Mouse (Mus musculus) stomach, postnatal 0 days (tissue): Measurements from ENCODE around the gene Rsbn1l. TPM values are rescaled to one million over a fixed set of nuclear protein-coding genes. Genes with fewer than 3 reads are reported as not detected.
"Not testable (repeated sequence)": the region's sequence is repeated elsewhere in the genome, so short reads cannot be mapped to it uniquely, and the experiment has no call there.

Experiments used
- ATAC-seq: fragments of 200-750 bp; cut with Nextera tagmentation; 2 replicates; pipeline ENCODE4 v1.8.0; 2017; ENCODE audit not compliant: low FRiP score, low TSS enrichment
- DNase-seq: peaks from one replicate; pipeline ENCODE4 v3.0.0-alpha.2; 2016; ENCODE audit warnings: low spot score
- H3K27ac ChIP-seq: fragments of 300-500 bp; sonication (generic); replicated peaks from 2 replicates; pipeline ENCODE4 v1.5.1; 2014; ENCODE audit warnings: mild to moderate bottlenecking, control low read depth
- H3K27me3 ChIP-seq: fragments of 300-500 bp; sonication (generic); 2 replicates; pipeline ENCODE4 v1.6.1; 2014; ENCODE audit warnings: low read length; ENCODE audit not compliant: control insufficient read depth, insufficient read depth
- H3K36me3 ChIP-seq: fragments of 300-500 bp; sonication (generic); 2 replicates; pipeline ENCODE4 v1.6.1; 2014; ENCODE audit warnings: low read length, mixed read lengths; ENCODE audit not compliant: control insufficient read depth, insufficient read depth
- H3K4me1 ChIP-seq: fragments of 300-500 bp; sonication (generic); replicated peaks from 2 replicates; pipeline ENCODE4 v1.6.1; 2014; ENCODE audit warnings: antibody characterized with exemption; ENCODE audit not compliant: control insufficient read depth, insufficient read depth
- H3K4me2 ChIP-seq: fragments of 300-500 bp; sonication (generic); replicated peaks from 2 replicates; pipeline ENCODE4 v1.6.1; 2014; ENCODE audit warnings: low read depth, mild to moderate bottlenecking, control low read depth, moderate library complexity
- H3K4me3 ChIP-seq: fragments of 300-500 bp; sonication (generic); 2 replicates; pipeline ENCODE4 v1.5.1; 2014; ENCODE audit warnings: low read depth, low read length, control low read depth
- H3K9ac ChIP-seq: fragments of 300-500 bp; sonication (generic); 2 replicates; pipeline ENCODE4 v1.6.1; 2014; ENCODE audit warnings: mild to moderate bottlenecking, low read length, control low read depth, mixed read lengths
- H3K9me3 ChIP-seq: fragments of 300-500 bp; sonication (generic); 2 replicates; pipeline ENCODE4 v1.6.1; 2016; ENCODE audit warnings: low read length; ENCODE audit not compliant: control insufficient read depth
- CTCF ChIP-seq: IDR thresholded peaks from 2 replicates; pipeline ENCODE4 v1.5.1; 2016; ENCODE audit warnings: antibody characterized with exemption, low read depth, mild to moderate bottlenecking, moderate library complexity
- EP300 ChIP-seq: optimal IDR thresholded peaks from 2 replicates; pipeline ENCODE3; 2016; ENCODE audit warnings: antibody characterized with exemption
- WGBS: fragments of 180-500 bp; shearing (Covaris S2); extraction: QIAGEN DNeasy Blood & Tissue Kit; methylation state at CpG from one replicate; pipeline ENCODE4 v1.1.7; 2014; 5-methylcytosine and 5-hydroxymethylcytosine counted together
- polyA plus RNA-seq: library from polyadenylated mRNA; unstranded; fragments of >200 nt; fragmentation: Nextera tagmentation; extraction: Ambion mirVana; gene quantifications from 2 replicates; pipeline ENCODE4 v1.2.1, GENCODE M21; 2015

Gene Rsbn1l
- polyA plus RNA-seq, 1 experiment from 2014 or later = 3.4 TPM

- H3K4me2 ChIP-seq = no peak overlapping the region
- WGBS = 84% methylated on average over 6 of the region's 6 CpGs
- H3K4me1 ChIP-seq = no peaks in the 10 kb centered on the region; the same call in 1 of the 2 replicates
- H3K36me3 ChIP-seq = no peaks in the 10 kb centered on the region
- no peak overlapping the region for H3K9ac ChIP-seq
- no peak overlapping the region for H3K27ac ChIP-seq
- ATAC-seq (peak; percentile 45; the same call in 1 of the 2 replicates), DNase-seq (peak; percentile 26)
- H3K9me3 ChIP-seq = no peaks in the 10 kb centered on the region
- no peak for TF ChIP-seq CTCF
- TF ChIP-seq EP300 = no peak
- H3K27me3 ChIP-seq = no peaks in the 10 kb centered on the region
- no peak overlapping the region for H3K4me3 ChIP-seq
Measured at GRCm38 (mm10) chr5:20946906-20947305, 9.3 kb downstream of the Rsbn1l start.

GRCm38 (mm10) chr5:20944961-20945748 lies 11.0 kb downstream of the Rsbn1l start:
- TF ChIP-seq CTCF (no peak), EP300 (no peak)
- Histone ChIP-seq H3K4me1 (no peaks in the 10 kb centered on the region; the same call in 1 of the 2 replicates), H3K4me3 (no peak overlapping the region), H3K27ac (peak overlapping the region; percentile 58; the same call in 1 of the 2 replicates), H3K9ac (no peak overlapping the region), H3K9me3 (no peaks in the 10 kb centered on the region), H3K4me2 (0 out of 2 replicates have a peak overlapping the region, but pooled peaks have one; percentile 11), H3K36me3 (no peaks in the 10 kb centered on the region), H3K27me3 (no peaks in the 10 kb centered on the region)
- no peak for DNase-seq
- 58% methylated on average over 13 of the region's 13 CpGs for WGBS
- ATAC-seq = no peak

GRCm38 (mm10) chr5:20943791-20944190 lies 12.4 kb downstream of the Rsbn1l start:
- not testable (repeated sequence) for H3K4me2 ChIP-seq, H3K9ac ChIP-seq, H3K4me1 ChIP-seq, H3K9me3 ChIP-seq, H3K27me3 ChIP-seq, H3K36me3 ChIP-seq, ATAC-seq, DNase-seq, H3K27ac ChIP-seq, H3K4me3 ChIP-seq
- WGBS = 78% methylated on average over 3 of the region's 4 CpGs

GRCm38 (mm10) chr5:20942523-20942922 lies 13.7 kb downstream of the Rsbn1l start:
- Histone ChIP-seq H3K9me3 (no peaks in the 10 kb centered on the region), H3K4me1 (no peaks in the 10 kb centered on the region; the same call in 1 of the 2 replicates), H3K9ac (no peak overlapping the region), H3K4me3 (no peak overlapping the region), H3K36me3 (no peaks in the 10 kb centered on the region), H3K4me2 (no peak overlapping the region), H3K27me3 (no peaks in the 10 kb centered on the region), H3K27ac (no peak overlapping the region)
- WGBS = 67% methylated on average over 3 of the region's 3 CpGs
- no peak for ATAC-seq
- no peak for DNase-seq
- TF ChIP-seq EP300 (no peak), CTCF (no peak)

- Histone ChIP-seq H3K4me1 (no peaks in the 10 kb centered on the region; the same call in 1 of the 2 replicates), H3K27me3 (no peaks in the 10 kb centered on the region), H3K36me3 (no peaks in the 10 kb centered on the region), H3K9me3 (no peaks in the 10 kb centered on the region), H3K4me2 (no peak overlapping the region), H3K9ac (no peak overlapping the region), H3K27ac (no peak overlapping the region), H3K4me3 (no peak overlapping the region)
- no peak for DNase-seq
- TF ChIP-seq EP300 (no peak), CTCF (no peak)
- peak; percentile 45; the same call in 1 of the 2 replicates for ATAC-seq
- WGBS = 36% methylated on average over 5 of the region's 5 CpGs
Measured at GRCm38 (mm10) chr5:20941205-20941604, 15.0 kb downstream of the Rsbn1l start.

- Histone ChIP-seq H3K4me1 (no peaks in the 10 kb centered on the region; the same call in 1 of the 2 replicates), H3K9me3 (no peaks in the 10 kb centered on the region), H3K36me3 (no peaks in the 10 kb centered on the region), H3K27me3 (no peaks in the 10 kb centered on the region), H3K4me2 (no peak overlapping the region), H3K4me3 (no peak overlapping the region), H3K27ac (no peak overlapping the region), H3K9ac (no peak overlapping the region)
- ATAC-seq (no peak), DNase-seq (no peak)
- TF ChIP-seq CTCF = no peak
- TF ChIP-seq EP300 = no peak
- WGBS = 76% methylated on average over 4 of the region's 4 CpGs
Measured at GRCm38 (mm10) chr5:20940696-20941095, 15.5 kb downstream of the Rsbn1l start.
